Mouse (Mus musculus) liver, embryonic 16.5 days (tissue): Measurements from ENCODE around the gene Il1a. TPM values are rescaled to one million over a fixed set of nuclear protein-coding genes. Genes with fewer than 3 reads are reported as not detected.

ENCODE experiments used
- ATAC-seq: fragments of 200-750 bp; cut with Nextera tagmentation; 2 replicates; pipeline ENCODE4 v1.8.0; 2017; ENCODE audit warnings: low read depth, mild to moderate bottlenecking, moderate number of reproducible peaks, moderate library complexity
- H3K27ac ChIP-seq: fragments of 300-500 bp; sonication (generic); 2 replicates; pipeline ENCODE4 v1.5.1; 2014; ENCODE audit warnings: mild to moderate bottlenecking, low read length
- H3K27me3 ChIP-seq: fragments of 300-500 bp; sonication (generic); 2 replicates; pipeline ENCODE4 v1.6.1; 2014; ENCODE audit warnings: low read depth, low read length, mixed read lengths; ENCODE audit not compliant: control insufficient read depth, insufficient read depth
- H3K36me3 ChIP-seq: fragments of 300-500 bp; sonication (generic); 2 replicates; pipeline ENCODE4 v1.6.1; 2014; ENCODE audit warnings: mild to moderate bottlenecking; ENCODE audit not compliant: control insufficient read depth, insufficient read depth
- H3K4me1 ChIP-seq: fragments of 300-500 bp; sonication (generic); 2 replicates; pipeline ENCODE4 v1.6.1; 2014; ENCODE audit warnings: low read depth, low read length, mixed read lengths; ENCODE audit not compliant: control insufficient read depth
- H3K4me2 ChIP-seq: fragments of 300-500 bp; sonication (generic); 2 replicates; pipeline ENCODE4 v1.6.1; 2014; ENCODE audit warnings: low read depth, low read length, mixed read lengths
- H3K4me3 ChIP-seq: fragments of 300-500 bp; sonication (generic); 2 replicates; pipeline ENCODE4 v1.5.1; 2014; ENCODE audit warnings: low read depth, mild to moderate bottlenecking, low read length
- H3K9ac ChIP-seq: fragments of 300-500 bp; sonication (generic); 2 replicates; pipeline ENCODE4 v1.6.1; 2014; ENCODE audit warnings: low read depth, low read length
- H3K9me3 ChIP-seq: fragments of 300-500 bp; sonication (generic); replicated peaks from 2 replicates; pipeline ENCODE4 v1.6.1; 2016; ENCODE audit warnings: low read length; ENCODE audit not compliant: control insufficient read depth
- WGBS: fragments of 180-500 bp; shearing (Covaris S2); extraction: QIAGEN DNeasy Blood & Tissue Kit; methylation state at CpG from one replicate; pipeline ENCODE4 v1.1.7; 2014; ENCODE audit not compliant: insufficient replicate concordance; 5-methylcytosine and 5-hydroxymethylcytosine counted together
- polyA plus RNA-seq: library from polyadenylated mRNA; unstranded; fragments of >200 nt; fragmentation: Nextera tagmentation; extraction: Ambion mirVana; gene quantifications from 2 replicates; pipeline ENCODE4 v1.2.1, GENCODE M21; 2015

Gene Il1a
- polyA plus RNA-seq, 1 experiment from 2014 or later: 4.2 TPM

DNA sequence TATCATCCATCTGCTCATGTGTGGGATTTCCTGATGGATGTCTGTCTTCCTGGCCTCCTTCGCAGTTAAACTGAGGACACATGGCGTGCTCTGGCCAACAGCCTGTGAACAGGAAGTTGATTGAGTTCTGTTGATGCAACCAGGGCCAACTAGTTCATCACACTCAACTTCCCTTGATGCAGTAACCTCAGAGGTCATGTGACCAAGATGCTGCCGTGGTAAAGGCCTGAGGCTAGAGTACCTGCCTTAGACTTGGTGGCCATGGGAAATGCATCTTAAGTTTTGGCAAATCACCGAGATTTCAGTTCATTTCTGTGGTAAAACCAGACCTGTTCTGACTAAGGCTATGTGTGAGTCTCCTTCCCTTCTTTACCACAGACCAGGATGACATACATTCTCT is 6.1 kb upstream of the Il1a start:
- WGBS: 46% methylated on average over 4 of the region's 4 CpGs
- Histone ChIP-seq H3K9me3 (no peaks in the 10 kb centered on the region), H3K27ac (no peak overlapping the region), H3K4me2 (no peak overlapping the region), H3K9ac (no peak overlapping the region), H3K36me3 (no peaks in the 10 kb centered on the region), H3K4me3 (no peak overlapping the region), H3K27me3 (no peaks in the 10 kb centered on the region), H3K4me1 (no peaks in the 10 kb centered on the region)
- no peak for ATAC-seq

DNA sequence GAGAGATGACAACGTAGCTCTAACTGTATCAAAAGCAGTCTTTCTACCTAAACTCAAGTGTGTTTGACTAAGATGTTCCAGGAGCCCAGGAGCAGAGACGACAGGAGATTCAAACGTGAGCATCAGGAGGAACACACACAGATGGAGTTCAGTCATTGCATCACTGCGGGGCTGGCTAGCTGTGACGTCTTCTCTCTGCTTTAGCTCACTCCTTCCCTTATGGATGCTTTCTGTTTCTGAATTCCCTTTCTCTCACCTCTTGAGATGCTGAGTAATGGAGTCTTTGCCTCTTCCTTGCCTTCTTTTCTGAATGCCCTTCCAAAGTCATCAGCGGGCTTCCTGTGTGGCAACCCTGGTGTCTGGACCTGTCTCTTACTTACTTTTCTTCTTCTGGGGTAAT is 5.1 kb upstream of the Il1a start:
- Histone ChIP-seq H3K36me3 (no peaks in the 10 kb centered on the region), H3K4me2 (no peak overlapping the region), H3K9ac (no peak overlapping the region), H3K27ac (no peak overlapping the region), H3K27me3 (no peaks in the 10 kb centered on the region), H3K4me3 (no peak overlapping the region), H3K9me3 (no peaks in the 10 kb centered on the region), H3K4me1 (no peaks in the 10 kb centered on the region)
- 65% methylated on average over 6 of the region's 6 CpGs for WGBS
- ATAC-seq: no peak

DNA sequence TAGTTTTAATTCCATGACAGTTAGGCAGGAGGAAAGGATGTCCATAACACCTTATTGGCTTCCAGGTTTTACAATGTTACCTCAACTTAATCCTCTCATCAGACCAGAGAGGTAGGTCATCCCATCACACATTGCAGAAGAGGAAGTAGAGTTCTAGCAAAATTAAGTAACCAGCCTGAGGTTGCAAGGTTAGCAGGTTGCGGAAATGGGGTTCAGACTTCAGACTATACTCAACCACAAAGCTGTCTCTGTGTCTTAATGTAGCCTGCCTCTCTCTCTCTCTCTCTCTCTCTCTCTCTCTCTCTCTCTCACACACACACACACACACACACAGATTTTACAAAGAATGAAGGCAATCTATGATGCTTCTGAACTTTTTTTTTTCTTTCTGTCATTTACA is 4.2 kb upstream of the Il1a start:
- no peaks in the 10 kb centered on the region for H3K4me1 ChIP-seq
- H3K4me2 ChIP-seq: no peak overlapping the region
- H3K27me3 ChIP-seq: no peaks in the 10 kb centered on the region
- H3K9me3 ChIP-seq: no peaks in the 10 kb centered on the region
- H3K9ac ChIP-seq: no peak overlapping the region
- H3K27ac ChIP-seq: no peak overlapping the region
- no peak for ATAC-seq
- H3K4me3 ChIP-seq: no peak overlapping the region
- H3K36me3 ChIP-seq: no peaks in the 10 kb centered on the region
- 14% methylated on average over 1 of the region's 1 CpGs for WGBS

DNA sequence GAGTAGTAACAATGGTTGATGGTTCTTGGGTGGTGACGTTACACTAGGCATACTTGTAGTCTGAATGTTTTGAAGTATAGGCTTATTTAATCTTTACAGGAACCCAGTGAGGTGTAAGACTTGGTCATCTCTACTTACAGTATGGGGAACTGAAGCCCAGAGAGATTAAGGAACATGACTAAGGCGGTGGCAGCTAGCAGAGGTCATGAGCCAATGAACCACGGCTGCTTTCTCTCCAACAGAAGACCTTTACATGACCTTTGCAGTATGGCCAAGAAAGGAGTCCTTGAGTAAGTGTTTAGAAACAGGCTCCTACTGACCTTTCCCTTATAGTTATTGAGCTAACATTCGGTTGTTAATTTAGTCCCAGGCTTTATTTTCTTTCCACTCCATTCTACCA is 3.8 kb downstream of the Il1a start:
- no peak overlapping the region for H3K9ac ChIP-seq
- no peak overlapping the region for H3K27ac ChIP-seq
- no peak overlapping the region for H3K4me2 ChIP-seq
- no peaks in the 10 kb centered on the region for H3K4me1 ChIP-seq
- H3K27me3 ChIP-seq: peaks cover 3% of the 10 kb centered on the region; the same call in 1 of the 2 replicates
- no peaks in the 10 kb centered on the region for H3K36me3 ChIP-seq
- H3K9me3 ChIP-seq: no peaks in the 10 kb centered on the region
- 54% methylated on average over 4 of the region's 4 CpGs for WGBS
- no peak for ATAC-seq
- no peak overlapping the region for H3K4me3 ChIP-seq

DNA sequence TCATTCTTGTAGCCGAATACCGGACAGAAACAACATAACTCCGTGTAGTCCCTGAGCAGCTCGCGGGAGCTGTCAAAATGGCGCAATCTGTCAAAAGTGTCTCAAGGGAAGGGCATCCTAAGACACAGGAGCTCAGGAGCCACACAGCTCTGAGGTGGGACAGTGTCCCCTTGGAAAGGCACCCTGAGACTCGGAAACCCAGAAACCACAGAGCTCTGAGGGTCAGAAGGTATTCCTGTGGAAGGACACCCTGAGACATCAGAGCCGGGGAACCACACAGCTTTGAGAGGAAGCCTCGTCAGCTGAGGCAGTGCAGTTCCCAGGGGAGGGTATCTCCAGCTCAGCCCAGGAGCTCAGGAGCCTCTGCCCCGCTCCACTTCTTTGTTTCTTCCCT is 12.2 kb downstream of the Il1a start:
- H3K4me1 ChIP-seq: peaks cover 17% of the 10 kb centered on the region
- H3K4me2 ChIP-seq: peak overlapping the region; percentile 89
- ATAC-seq: peak; percentile 3; the same call in 1 of the 2 replicates
- H3K9me3 ChIP-seq: no peaks in the 10 kb centered on the region
- peak overlapping the region; percentile 91 for H3K9ac ChIP-seq
- H3K27ac ChIP-seq: peak overlapping the region; percentile 97
- H3K36me3 ChIP-seq: peaks cover 6% of the 10 kb centered on the region
- peak overlapping the region; percentile 93 for H3K4me3 ChIP-seq
- peaks cover 3% of the 10 kb centered on the region; the same call in 1 of the 2 replicates for H3K27me3 ChIP-seq
- 3% methylated on average over 10 of the region's 10 CpGs for WGBS

DNA sequence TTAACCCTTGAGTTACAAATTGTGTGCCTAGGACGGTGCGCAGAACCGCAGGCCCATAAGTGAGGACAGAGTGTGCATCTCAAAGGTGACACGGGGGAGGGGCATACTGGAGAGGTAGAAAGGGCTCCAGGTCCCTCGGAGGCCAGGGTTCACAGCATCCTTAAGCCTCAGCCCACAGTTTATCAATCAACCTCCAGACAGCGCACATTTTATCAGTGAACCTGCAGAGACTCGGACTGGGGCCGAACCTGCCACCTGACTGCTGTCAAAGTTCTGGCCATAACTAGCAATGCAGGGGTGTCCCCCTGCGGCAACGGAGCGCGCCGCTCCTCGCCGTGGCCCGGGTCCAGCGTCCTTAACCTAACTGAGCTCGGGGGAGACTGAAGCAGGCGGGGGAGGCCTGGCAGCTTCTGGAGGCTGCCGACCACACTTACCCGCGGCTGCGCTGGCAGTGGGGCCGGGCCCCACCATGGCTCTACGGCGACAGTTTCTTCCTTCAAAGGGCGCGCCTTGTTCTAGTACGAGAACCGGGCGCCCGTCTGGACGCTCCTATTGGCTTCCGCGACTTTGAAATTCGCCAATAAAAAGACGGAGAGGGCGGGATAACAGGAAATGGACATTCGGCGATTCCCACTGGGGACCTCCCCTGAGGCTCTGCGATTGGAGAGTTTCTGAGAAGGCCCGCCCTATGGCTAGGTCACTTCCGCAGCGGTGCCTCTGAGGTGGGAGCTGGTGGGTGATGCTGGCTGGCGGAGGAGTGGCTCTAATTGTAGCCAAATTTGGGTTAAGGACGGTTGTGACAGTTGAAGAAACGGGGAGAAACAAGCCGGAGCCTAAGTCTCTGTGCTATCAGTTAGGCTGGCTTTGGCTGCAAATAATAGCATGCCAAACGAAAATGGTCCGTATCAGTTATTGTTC is 12.8 kb downstream of the Il1a start, which contains the start of gene Ckap2l:
TSS of gene Ckap2l (minus strand) at position 542 of the 918 bp plus-strand sequence.
- H3K4me2 ChIP-seq: peak within 1 kb of the TSS; percentile 89
- H3K4me3 ChIP-seq: peak within 1 kb of the TSS; percentile 93
- H3K4me1 ChIP-seq: peaks cover 17% of the 10 kb centered on the region
- peaks cover 6% of the 10 kb centered on the region for H3K36me3 ChIP-seq
- under 1% methylated on average over 50 of the region's 50 CpGs for WGBS
- H3K9me3 ChIP-seq: no peaks in the 10 kb centered on the region
- H3K9ac ChIP-seq: peak within 1 kb of the TSS; percentile 96
- H3K27me3 ChIP-seq: peaks cover 3% of the 10 kb centered on the region; the same call in 1 of the 2 replicates
- ATAC-seq: peak; percentile 97
- peak within 1 kb of the TSS; percentile 97 for H3K27ac ChIP-seq

DNA sequence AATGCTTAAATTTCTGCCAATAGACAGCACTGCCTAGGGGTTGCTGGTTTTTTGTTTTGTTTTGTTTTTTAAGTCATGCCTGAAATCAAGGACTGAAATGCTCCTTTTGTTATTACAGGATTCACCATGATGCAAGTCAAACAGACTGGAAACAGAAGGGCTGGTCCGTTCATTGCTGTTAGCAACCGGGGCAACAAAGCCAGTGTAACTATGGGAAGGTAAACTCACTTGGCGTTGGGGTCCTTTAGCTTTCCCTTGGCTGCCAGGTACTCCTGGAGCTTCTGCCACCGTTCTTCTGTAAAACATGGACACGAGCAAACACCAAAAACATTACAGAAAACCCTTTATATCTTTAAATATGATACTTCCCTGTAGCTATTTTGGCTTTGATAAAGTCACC is 13.7 kb downstream of the Il1a start:
- Histone ChIP-seq H3K27ac (peak overlapping the region; percentile 97), H3K4me1 (peaks cover 17% of the 10 kb centered on the region), H3K27me3 (no peaks in the 10 kb centered on the region; the same call in 1 of the 2 replicates), H3K36me3 (peaks cover 9% of the 10 kb centered on the region), H3K9me3 (no peaks in the 10 kb centered on the region), H3K4me3 (peak overlapping the region; percentile 93), H3K4me2 (peak overlapping the region; percentile 73), H3K9ac (peak overlapping the region; percentile 96)
- 54% methylated on average over 5 of the region's 5 CpGs for WGBS
- ATAC-seq: no peak

DNA sequence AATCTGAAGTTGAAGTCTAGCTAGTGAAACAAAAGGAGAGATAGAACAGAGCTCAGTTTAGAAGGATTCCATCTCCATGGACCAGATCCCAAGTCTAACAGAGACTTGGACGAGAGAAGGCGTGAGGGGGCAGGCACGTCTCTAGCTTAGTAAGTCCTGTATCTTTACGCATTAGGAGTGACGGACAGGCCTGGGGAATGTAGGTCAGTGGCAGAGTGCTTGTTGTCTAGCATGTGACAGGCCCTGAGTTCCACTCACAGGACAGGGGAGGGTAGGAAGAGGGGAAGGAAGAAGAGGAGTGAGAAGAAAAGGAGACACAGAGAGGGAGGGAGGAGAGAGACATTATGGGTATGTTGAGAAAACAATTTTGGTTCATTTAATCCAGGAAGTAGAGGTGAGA is 14.7 kb downstream of the Il1a start:
- H3K4me1 ChIP-seq: peaks cover 17% of the 10 kb centered on the region
- 94% methylated on average over 5 of the region's 5 CpGs for WGBS
- H3K36me3 ChIP-seq: peaks cover 11% of the 10 kb centered on the region
- H3K9me3 ChIP-seq: no peaks in the 10 kb centered on the region
- peak overlapping the region; percentile 96 for H3K9ac ChIP-seq
- ATAC-seq: no peak
- H3K4me3 ChIP-seq: peak overlapping the region; percentile 93
- no peaks in the 10 kb centered on the region; the same call in 1 of the 2 replicates for H3K27me3 ChIP-seq
- peak overlapping the region; percentile 97; the same call in 1 of the 2 replicates for H3K27ac ChIP-seq
- peak overlapping the region; percentile 73 for H3K4me2 ChIP-seq

DNA sequence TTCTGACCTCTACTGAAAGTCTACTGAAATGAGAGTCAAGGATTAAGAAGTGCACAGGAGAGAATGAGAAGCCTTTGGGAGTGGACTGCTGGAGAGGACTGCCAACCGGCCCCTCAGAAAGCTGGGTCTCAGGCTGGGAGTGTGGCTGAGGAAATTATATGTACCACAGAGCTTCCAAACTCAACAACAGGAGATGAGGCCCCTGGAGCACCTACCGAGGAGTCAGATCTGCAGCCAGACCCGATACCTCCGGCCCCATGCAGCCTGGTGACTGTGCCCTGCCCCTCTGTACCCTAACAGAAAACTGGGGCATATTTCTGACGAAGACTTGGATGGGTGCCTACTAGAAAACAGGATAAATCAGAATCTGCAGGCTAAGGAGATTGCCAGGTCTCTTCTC is 35.9 kb downstream of the Il1a start:
- Histone ChIP-seq H3K4me1 (no peaks in the 10 kb centered on the region), H3K27ac (no peak overlapping the region), H3K36me3 (peaks cover 69% of the 10 kb centered on the region), H3K4me3 (no peak overlapping the region), H3K9ac (no peak overlapping the region), H3K27me3 (no peaks in the 10 kb centered on the region), H3K9me3 (no peaks in the 10 kb centered on the region), H3K4me2 (no peak overlapping the region)
- 94% methylated on average over 5 of the region's 5 CpGs for WGBS
- no peak for ATAC-seq
